Mouse (Mus musculus) lung, postnatal 14 days (tissue): ENCODE results near the gene Ldlrad3.
A peak's percentile ranks its signal among the peaks of the same experiment; 100 is the strongest.

ENCODE experiments used
- DNase-seq: peaks from one replicate; pipeline ENCODE4 v3.0.0; 2021

Gene Ldlrad3

DNA sequence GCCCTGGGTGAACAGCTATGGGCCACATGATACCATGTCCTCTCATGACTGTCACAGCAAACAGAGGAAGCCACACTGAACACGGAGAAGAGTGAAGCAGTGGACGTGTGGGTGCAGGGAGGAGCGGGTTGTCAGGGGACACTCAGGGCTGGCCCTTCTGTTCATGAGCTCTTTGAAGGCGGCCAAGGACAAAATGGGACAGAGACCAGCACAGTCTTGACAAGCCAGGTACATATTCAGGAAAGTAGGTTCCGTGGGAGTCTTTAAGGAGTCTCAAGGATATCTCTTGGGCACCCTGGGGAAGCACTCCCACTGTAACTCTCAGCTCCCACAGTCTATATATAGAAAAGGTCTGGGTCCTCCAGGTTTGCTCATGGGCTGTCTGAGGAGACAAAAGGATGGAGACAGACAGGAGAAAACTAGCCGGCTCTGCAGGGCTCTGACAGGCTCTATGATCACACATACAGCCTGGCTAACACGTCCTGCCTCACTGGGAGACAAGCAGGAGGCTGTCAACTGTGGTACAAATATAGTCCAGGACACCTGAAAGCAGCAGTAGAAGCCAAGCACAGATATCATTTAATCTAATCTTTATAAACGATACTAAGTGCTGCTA lies 121.3 kb downstream of the Ldlrad3 start:
- no peak for DNase-seq

DNA sequence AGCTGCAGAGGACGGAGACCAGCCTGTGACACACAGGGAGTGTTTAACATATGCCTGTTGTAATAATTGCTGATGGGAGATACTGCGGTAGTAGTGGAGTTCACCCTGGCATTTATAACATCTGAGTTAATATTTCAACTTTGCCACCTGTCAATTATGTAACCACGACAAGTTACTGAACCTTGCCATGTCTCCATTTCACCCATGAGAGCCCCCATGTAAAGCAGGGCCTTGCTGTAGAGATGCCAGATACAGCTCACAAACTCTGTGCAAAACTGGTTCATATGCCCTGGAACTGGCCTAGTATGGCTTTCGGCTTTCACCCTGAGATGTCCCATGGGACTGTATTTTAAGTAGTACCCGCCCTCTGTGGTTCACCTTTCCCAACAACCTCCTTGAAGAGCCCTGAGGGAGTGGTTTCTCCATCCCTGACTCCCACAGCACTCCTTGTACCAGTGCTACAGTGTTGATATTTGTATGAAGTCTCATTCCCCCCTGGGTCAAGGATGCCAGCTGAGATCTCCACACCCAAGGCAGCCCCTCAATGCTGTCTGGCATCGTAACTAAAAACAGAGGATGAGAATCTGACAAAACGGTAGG lies 122.2 kb downstream of the Ldlrad3 start:
- DNase-seq = no peak

DNA sequence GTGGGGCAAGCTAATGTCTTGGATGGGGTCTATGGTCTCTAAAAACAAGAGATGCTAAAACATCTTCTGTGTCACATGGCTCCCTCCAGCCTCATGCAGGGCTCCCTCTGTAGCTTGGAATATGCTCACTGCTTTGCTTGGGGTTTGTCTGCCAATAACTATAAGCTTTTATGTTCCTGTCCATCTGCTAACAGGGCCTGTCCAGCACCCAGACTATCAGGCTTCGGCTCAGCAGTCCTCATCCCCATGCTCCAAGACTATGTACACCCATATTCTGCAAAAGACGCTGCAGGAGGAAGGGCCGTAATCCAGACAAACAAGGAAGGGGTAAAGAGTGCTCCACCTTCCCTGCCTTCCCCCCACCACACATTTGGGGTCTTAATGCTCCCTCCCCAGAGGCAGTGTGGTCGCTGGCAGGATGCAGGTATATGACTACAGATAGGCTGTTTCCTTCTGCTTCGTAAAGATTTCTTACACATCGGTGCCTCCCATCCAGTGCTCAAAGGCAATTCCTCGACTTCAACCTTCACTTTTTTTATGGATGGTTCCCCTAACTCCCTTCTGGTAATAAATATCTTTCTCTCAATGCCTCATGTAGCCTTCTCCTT lies 123.2 kb downstream of the Ldlrad3 start:
- DNase-seq = no peak

DNA sequence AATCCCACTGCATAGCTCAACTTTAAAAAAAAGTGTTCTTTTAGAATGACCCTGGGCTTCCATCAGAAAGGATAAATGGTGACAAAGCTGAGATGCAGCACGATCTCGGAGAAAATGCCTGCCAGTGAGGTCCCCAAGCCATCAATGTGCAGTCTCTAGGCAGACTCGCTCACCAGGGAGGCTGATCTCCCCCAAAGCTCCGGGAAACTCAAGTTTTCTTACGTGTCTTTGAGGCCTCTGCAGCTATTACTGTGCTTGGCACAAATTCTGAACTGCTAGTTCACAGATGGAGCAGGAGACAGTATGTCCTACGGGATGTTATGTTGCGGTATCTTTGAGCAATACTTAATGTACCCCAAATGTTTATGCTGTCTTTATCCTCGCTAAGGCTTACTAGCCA lies 124.3 kb downstream of the Ldlrad3 start:
- DNase-seq = no peak

DNA sequence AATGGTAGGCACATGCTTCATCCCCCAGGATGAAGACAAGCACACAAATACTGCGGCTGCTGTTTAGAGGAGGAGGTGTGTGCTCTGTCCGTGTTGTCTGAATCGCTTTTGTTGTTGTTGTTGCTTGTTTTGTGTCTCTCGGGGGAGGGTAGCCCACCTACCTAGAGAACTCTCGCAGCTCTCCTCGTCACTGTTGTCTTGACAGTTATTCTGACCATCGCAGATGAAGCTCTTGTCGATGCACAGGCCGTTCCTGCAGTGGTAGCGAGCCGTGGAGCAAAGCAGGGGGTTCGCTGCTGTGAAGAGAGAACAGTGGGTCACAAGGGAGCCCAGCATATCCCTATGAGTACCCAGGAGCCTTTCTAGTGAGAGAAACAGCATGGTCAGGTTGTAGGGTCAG lies 128.4 kb downstream of the Ldlrad3 start:
- DNase-seq = no peak

DNA sequence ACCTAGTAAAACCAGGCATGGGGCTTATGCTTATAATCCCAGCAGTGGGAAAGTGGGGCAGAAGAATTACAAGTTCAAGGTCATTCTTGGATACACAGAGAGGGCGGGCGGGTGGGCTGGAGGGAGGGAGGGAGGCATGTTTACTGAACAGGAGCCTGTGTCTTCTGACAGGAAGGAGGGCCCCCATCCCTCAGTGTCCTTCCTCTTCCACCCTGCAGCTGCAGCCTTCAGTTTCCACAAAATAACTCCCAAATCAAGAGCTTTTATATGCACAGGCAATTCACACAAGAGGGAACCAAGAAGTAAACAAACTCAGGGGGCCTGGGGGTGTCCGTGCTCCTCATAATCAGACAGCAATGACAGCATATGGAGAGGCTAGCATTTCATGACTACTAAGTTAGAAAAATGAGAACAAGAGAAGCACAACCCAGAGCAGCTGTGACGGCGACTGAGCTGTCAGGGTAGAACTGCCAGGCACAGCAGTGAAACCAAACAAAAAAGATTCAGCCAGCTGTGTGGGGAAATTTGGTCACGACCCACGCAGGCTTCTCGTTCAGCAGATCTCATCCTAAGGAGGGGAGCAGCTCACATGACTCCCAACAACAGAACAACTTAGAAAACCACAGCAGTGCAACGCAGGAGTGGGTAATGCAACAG lies 129.0 kb downstream of the Ldlrad3 start:
- peak; percentile 17 for DNase-seq

DNA sequence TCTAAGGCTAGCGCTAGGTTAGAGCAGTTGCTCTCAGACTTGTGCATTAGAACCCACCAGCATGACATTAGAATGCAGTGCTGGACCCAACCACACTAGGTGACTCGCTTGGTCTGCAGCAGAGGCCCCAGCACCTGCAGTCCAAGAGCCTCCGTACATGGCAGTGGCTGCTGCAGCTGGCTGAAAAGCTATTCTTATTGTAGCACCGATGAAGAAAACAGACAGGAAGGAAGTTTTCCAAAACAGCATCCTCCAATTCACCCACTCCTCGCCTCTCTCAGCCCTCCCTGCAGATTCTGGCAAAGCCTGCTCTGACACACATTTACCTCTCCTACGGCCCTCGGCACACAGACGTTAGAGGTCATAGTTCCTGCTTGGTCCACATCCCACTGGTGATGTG lies 130.0 kb downstream of the Ldlrad3 start:
- DNase-seq = no peak

DNA sequence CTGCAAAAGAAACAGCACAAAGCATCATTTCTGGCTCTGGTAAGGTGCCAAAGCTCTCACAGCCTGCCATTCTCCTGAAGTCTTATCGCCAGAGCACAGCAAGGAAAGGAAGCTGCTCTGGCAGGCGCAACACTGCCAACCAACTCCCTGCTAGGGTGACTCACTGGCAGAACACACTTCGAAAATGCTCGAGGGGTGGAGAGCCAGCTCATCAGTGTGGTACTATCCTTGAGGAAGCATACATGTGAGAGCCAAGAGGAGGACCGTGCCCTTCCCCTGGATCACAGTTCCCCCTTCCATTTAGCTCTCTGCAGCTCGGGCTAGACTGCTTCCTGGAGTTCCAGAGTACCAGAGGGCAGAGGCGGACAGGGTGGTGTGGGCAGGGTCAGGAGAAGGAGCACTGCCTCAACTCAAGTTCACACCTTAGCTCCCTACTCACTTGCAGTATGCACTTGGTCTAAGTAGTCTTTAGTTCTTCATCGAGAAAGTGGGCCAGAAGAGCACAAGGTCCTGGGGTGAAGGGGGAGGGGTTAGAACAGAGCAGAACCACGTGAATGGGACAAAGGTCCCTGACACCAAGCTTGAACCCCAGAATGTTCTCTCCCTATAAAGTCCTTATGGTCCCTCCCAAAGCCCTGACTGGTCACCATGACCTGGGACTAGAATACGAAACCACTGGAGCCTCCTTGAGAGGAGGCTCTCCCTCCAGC lies 133.1 kb downstream of the Ldlrad3 start:
- DNase-seq = peak; percentile 54

DNA sequence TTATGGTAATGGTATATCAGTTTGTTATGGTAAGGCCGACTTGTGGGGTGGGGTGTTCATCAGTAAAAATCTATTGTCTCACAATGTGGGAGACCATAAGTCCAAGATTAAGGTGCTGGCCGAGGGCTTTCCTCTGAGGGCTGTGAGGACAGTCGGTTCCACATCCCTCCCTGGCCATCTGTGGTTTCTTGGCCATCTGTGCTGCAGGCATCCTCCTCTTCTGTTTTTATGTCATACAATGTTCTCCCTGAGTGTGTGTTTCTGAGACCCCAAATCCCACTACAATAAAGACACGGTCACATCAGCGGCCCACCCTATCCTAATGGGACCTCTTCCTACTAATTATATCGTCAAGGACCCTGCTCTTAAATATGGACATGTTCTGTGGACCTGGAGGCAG lies 133.8 kb downstream of the Ldlrad3 start:
- DNase-seq = no peak

DNA sequence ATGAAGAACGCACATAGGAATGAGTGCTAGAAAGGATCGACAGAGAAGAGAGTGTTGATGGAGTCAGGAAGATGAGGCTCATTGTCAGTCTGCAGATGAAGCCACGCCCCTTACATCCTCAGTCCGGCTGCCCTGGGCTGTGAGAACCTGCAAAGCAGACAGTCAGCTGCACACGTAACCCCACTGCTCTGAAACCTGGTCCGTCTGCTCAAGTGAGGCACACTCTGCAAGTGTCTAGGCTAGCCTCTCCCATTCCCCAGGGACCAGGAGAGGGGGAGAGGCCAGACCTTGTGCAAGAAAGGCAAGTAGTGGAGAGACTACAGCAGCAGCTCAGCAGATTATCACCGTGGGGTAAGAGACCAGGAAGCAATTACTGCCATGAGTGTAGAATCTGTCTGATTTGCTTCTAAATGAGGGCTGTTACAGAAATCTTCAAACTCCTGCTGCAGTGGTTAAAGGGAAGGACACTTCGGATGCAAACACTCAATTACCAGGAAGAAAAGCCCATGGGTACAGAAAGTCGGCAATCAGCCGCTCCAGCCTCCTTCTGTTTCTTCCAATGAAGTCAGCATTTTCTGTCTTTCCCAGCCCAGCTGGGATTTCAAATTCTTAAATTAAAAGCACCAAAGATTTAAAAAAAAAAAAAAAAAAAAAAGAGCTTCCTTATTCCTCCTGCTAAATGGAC lies 136.2 kb downstream of the Ldlrad3 start:
- DNase-seq = no peak

DNA sequence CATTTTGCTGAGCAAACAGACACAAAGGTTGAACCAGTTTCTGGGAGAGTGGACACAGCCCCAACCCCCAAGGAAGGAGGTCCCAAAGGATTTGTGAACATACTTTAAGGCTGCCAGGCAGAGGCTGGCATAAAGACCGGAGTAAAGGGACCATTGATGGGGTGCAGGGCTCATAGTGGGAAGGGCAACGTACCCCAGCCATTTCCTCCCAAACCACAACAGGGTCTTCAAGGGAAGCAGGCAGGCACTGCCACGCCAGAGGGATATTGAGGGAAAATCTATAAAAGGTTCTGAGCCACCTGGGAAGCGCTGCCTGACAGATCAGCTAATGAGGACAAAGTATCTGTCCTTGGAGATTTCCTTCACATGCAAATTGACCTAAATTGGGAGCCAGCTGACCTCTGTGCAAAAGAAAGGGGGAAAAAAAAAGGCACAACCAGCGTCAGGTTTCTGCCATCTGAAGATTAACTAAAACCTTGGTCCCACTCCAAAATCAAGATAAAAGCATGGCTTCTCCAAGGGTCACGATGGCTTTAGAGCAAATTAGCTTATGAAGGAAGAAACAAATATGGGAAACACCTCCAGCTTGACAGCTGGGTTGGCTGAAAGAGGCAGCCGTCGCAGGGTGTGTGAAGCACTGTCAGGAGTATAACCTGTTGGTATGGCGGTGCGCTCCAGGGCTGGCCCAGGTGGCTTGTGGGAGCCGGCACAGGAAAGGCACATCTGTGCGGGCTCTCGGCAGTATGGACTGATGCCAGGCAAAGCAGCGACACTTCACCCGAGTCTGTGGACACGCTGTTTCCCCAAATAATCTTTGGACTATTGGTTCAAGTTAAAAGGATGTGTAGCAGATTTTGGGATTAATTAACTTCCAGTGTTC lies 137.6 kb downstream of the Ldlrad3 start:
- no peak for DNase-seq

DNA sequence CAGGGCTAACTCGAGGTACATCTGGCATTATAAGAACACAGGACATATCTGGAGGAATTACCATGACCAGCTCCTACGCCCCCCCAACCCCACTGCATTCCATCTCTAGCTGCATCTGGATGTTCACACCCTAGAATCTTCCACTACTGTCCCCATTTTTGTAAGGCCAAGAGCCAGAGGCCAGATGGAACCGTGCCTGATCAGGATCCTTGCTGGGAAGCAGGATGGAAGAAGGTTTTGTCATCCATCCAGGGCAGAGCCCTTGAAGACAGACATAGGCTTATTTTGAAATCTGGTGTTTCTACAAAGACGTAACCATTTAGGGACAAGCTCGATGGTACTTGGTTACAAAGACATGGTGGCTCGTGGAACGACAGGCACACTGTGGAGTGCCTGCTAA lies 139.7 kb downstream of the Ldlrad3 start:
- DNase-seq = no peak

DNA sequence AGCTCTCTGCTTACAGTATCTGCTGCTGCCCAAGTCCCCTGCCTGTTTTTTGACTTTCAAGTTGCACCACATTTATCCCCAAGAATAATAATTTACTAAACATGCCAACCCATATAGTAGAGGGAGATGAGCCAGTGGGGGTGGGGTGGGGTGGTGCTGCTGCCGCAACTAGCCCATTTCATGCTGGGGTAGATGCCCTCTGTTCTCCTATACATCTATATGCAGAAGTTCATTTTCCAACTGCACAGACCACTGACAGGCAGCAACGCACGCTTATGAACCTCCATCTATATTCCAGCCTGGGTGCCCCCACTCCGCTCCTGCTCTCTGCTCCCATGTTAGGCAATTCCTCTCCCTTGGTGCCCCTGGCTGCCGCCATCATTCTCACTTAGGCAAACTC lies 145.7 kb downstream of the Ldlrad3 start:
- DNase-seq = no peak

DNA sequence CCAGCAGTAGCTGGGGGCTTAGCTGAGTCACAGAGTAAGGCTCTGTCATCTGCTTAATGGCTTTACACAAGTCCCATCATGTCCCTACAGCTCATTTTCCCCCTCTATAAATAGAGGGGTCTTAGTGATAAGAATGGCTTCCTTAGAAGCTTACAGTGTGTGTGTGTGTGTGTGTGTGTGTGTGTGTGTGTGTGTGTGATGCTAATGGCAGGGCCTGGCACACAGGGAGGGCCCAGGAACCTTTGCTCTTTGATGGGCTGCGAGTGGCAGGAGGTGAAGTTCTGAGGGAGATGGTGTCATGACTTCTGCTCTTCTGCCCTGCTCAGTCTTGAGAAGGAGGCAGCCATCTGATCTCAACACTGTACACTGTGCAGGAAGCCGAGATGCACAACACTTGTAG lies 146.2 kb downstream of the Ldlrad3 start:
- DNase-seq = no peak

DNA sequence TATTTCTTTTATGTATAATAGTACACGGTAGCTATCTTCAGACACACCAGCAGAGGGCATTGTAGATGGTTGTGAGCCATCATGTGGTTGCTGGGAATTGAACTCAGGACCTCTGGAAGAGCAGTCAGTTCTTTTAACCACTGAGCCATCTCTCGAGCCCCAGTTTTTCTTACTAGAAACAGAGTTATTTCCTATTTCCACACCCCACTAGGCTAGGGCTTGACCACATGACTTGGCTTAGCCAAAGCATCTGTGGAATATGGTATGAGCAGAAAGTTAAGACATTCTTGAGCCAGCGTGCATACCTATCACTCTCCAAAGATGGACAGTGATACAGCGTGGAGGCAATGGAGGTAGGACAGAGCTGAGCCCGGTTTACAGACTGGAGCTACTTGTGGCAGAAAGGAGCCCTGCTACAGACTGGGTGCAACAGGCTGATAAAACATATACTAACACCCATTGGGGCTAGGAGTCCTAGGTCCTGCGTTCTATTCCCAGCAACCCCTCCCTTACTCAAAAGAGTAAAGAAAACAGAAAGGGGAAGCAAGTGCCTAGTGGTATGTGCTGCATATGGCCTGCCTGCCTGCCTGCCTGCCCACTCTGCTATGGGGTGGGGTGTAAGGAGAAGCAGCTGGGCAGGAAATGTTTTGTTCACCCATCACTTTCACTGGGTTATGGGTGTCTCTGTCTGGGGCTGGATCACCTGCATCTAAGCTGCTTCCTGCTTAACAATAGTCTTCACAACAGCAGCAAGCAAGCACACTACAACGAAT lies 147.1 kb downstream of the Ldlrad3 start:
- no peak for DNase-seq

DNA sequence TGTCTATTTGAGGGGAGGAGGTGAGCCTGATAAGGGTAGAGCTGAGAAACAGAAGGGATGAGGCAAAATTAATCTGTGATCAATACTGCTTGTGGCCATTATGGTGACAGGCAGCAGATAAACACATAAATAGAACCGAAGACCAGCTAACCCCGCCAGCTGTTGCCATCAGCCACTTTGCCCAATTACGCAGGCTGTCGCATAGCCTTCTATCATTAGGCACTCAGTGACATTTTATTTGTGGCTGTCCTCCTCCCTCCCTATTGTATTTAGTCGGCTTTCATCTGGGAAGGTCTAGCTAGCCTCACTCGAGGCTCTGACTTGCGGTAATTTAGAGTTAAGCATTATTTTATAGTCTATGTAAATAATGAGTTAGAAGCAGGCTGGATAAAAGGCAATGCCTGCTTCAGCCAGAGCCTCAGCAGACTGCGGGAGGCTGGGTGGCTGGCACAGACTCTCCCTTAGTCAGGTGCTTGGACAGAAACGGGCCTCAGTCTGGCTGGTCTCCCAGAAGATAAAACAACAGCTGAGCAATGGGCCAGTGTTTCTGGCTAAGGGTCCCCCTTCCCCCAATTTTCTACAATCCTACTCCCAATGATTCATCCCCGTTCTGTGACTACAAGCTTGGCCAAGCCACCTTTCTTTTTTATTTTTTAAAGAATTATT lies 147.8 kb downstream of the Ldlrad3 start:
- peak; percentile 32 for DNase-seq

DNA sequence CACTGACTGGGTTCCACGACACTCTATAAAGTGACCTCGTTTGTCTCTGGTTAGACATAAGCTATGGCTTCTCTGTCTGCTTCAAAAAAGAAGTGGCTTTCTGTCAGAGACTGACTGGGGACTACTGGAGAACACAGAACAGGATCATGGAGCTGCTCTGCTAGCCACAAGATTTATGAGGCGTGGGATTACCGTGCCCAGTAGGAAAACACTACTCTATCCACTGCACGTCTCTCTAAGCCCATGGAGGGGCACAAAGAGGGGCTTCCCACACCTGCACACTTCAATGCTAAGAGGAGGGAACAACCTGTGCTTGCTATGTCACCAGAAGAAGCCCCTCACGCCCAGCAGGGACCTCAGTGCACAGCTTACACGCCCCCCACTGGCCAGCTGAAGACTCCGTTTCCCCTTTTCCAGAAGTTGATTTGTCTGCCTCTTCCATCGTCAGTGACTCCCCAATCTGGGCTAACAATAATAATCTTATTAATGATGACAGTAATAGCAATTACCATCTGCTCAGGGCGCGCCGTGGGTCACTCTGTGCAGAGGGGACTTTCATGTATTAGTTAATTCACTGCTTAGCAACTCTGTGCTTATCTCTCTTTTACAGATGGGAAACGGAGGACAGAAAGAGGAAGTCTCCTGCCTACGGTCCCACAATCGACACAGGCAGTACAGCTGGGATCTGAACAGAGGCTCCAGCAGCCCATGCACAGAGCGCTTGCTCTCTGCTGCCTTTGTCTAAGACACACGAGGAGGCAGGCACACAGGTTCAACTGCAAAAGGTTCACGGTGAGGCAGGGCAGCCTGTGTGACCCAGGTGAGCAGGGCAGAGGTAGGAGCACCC lies 149.3 kb downstream of the Ldlrad3 start:
- no peak for DNase-seq

DNA sequence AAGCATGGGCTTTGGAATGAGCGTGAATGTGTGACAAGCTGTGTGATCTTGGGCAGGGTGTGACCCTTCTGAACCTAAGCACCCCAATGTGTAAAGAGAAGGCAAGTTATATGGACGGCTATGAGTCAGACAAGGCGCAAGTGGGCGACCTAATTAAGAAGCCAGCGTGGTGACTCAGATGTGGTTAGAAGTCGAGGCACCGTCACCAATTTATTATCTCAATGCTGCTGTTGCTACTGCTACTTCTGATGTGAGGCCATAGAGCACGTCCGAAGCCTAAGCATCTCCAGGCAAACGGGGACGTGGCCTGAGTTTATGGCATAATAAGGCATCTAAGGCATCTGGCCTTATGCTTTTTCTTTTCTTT lies 151.7 kb downstream of the Ldlrad3 start:
- DNase-seq = no peak

DNA sequence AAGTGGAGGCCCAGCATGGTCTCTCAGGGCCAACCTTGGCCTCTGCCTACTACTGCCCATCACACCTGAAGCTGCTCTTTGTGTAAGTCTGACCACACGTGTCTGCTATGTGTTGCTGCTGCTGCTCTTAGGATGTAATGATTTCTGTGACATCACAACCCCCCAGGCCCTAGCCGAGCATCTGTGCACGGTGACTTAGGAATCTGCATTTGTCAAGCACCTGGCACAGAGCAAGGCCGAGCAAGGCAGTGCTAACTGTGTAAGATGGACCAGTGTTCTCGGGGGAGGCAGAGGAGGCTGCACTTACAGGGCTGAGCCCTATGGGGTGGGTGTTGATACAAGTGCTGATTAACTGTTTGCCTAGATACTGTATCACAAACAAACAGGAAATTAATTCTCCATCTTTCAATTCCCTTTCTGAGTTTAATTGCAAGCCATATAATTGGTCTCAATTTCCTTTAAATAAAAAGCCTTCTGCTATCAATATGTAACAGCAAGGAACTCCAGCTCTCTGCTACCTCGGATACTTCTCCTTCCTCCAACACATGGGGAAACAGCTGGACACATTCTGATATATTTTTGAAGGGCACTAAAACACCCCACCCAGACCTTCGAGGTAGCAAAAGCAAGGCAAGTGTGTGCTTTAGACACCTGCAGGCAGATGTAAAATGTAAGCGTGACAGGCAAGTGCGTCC lies 152.2 kb downstream of the Ldlrad3 start:
- DNase-seq = no peak
